Mouse (Mus musculus): ENCODE results near the gene 4930430F08Rik.
"Not testable (repeated sequence)": the region's sequence is repeated elsewhere in the genome, so short reads cannot be mapped to it uniquely, and the experiment has no call there.

4930430F08Rik gene

DNA sequence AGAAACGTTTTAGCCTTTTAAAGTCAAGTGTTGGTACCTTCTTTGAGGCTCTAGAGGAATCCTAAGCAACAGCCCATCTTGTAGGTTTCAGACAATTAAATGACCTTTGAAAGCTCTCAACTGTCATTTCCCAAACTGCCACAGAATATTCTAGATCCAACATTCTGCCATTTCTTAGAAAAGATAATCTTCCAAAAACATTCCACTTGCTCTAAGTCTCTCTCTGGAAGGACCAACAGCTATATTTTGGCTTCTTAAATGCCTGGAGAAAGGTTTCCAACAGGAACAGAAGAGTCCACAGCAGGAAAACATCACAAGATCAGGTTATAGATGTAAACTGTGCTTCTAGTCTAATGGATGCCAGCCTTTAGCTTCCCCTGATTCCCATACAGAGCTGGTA lies at the start of gene 4930430F08Rik, which contains the start of gene 1700017N19Rik:
Gene 4930430F08Rik, minus strand, starts transcription at position 101 of the 400 bp plus-strand sequence.
Gene 1700017N19Rik, plus strand, starts transcription at position 162 of the 400 bp plus-strand sequence.
- no peak for DNase-seq (ENCODE audit: low read depth, low spot score)

- peak; percentile 39 for DNase-seq (ENCODE audit: low read depth, low spot score)
These were observed 39.7 kb upstream of the 4930430F08Rik start for GRCm38 (mm10) chr10:100629762-100630438.

DNA sequence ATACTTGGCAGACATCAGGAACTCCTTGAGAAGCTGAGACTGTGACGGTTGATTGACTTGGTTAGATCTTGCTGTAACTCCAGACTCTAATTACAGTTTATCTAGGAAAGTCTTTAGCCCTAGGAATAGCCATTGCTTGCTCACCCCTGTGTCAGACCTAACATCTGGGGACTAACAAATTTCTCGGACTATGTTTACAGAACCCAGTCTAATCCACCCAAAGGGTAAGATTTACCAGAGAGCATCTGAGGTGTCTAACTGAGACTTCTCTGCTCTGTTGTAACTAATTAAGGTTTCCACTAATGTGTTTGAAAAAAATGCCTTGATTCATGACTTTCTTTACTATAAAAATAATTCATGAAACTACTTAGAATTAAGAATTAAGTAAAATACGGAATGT lies 32.3 kb upstream of the 4930430F08Rik start:
- no peak for DNase-seq (ENCODE audit: low read depth, low spot score)

DNA sequence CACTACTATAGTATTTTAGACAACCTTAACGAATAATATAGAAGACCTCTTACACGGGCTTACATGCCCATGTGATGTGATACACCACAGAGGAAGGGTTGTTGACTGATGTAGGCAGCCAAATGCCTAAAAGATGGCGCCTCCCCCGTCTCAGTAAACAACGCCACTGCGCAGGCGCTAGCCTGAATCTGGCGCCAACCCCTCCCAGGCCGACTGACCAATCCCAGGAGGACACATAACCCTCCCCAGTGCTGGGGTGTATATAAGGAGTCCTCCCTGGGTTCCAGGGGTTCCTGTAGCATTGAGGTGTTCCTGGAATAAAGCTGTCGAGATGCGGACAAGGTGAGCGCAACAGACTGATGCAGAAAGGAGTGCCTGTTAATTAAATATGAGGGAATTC lies 29.8 kb upstream of the 4930430F08Rik start:
- no peak for DNase-seq (ENCODE audit: low read depth, low spot score)

DNA sequence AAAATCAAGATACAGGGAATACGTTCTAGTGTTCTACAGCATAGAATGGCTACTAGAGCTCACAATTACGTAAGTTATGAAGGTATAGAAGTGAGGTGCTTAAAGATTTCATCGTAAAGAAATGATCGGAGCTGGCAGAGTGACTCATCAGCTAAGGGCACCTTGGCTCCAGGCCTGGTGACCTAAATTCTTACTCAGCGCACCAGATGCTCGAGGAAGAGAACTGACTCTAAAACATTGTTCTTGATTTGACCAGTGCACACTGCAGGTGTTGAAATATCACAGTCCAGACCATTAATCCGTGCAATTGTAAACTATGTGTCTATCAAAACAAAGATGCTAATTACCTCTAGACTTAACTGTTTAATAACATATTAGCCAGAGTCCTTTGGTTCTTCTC lies 29.3 kb upstream of the 4930430F08Rik start:
- no peak for DNase-seq (ENCODE audit: low read depth, low spot score)

DNA sequence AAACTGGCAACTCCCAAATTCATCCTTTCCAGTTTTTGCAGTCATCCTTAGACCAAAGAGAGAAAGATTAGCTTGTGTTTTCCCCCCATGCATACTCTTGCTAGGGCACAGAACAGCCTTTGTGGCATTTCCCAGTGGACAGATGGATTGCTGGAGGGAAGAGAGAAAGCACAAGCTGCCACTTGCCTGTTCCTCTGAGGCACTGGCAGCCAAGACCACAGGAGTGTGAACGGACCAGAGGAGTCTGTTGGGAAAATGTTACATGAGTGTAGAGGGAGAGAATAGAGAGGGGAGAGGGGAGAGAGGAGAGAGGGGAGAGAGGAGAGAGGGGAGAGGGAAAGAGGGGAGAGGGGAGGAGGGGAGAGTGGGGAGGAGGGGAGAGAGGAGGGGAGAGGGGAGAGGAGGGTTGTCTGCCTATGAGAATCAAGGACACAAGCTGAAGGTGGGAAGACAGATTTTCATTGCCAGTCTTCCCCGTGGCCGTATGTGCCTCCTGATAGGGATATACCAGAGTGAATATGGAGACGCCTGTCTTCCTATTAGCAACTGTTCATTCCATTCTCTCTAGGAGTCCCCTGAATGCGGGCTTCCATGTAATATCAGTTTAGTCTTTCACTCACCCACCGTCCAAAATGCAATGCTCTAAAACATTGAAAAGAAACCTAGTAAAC lies 27.1 kb upstream of the 4930430F08Rik start:
- no peak for DNase-seq (ENCODE audit: low read depth, low spot score)

DNA sequence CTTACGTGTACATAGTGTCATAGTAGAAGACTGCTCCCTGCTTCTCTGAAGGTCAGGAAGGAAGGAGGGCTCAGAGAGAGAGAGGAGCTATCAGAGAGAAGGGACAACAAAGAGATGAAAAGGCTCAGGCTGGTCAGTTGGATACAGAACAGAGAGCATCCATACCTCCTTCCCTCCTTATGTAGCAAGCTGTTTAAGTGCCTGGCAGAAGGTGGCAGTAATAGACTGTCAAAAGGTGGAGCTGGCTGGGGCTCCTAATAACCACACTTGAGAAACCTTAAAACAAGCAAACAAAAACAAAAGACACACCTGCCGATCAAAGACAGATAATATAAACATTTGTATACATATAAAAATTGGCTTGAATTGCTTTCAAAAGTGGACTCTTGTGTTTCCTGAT lies 14.0 kb upstream of the 4930430F08Rik start:
- no peak for DNase-seq (ENCODE audit: low read depth, low spot score)

DNA sequence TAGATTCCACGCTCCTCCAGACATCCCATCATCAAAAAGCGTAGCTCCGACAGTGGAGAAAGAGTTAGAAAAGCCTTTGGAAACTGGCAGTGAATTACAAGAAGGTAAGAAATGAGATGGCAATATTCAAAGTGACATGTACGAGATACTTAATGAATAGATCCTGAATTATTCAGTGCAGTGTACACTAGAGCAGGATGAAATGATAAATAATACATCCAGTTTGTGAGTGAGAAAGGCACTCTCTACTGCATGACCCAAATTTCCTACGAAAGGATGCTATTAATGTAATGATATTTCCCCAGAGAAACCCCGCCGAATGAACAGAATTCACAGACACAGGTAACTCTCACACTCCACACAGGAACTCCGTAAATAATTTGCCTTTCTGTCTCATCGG lies 13.3 kb upstream of the 4930430F08Rik start:
- no peak for DNase-seq (ENCODE audit: low read depth, low spot score)

DNA sequence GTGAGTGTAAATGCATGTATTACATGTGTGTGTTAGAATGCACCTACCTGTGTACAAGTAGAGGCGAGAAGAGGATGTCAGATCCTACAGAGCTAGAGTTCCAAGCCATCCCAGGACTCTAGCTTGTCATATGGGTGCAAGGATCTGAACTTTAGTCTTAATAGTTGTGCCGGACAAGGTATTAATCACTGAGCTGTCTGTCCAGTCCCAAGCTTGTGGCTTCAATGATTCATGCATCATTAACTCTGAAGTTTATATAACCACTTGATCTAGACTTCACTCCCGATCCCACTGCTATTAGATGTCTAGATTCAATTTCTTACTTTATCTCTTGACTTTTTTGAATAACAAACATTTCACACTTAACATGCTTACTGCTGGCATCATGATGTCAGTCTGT lies 8.1 kb upstream of the 4930430F08Rik start:
- no peak for DNase-seq (ENCODE audit: low read depth, low spot score)

GRCm38 (mm10) chr10:100588932-100589388 lies 1.3 kb downstream of the 4930430F08Rik start:
- peak; percentile 86 for DNase-seq (ENCODE audit: low read depth, low spot score)

DNA sequence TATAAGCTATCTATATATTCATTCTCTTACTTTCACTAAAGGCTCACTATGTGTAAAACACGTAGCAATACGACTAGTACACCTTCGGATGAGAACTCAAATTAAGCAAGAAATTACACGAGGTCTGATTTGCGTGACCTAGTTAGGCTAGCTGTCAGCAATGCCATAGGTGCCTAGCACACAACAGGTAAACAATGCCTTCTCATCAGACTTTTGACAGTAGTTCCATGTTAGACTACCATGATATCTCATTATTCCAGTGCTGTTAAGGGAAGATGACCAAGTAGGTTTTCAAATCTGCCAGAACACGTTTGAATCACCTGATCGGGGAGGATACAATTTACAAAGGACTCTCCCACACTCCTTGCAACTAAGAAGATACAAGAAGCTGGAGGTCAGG lies 1.7 kb downstream of the 4930430F08Rik start:
- no peak for DNase-seq (ENCODE audit: low read depth, low spot score)

GRCm38 (mm10) chr10:100584178-100584577 lies 6.0 kb downstream of the 4930430F08Rik start:
- no peak for DNase-seq (ENCODE audit: low read depth, low spot score)

- no peak for DNase-seq (ENCODE audit: low read depth, low spot score)
These were observed 14.9 kb downstream of the 4930430F08Rik start for GRCm38 (mm10) chr10:100575294-100575693.

DNA sequence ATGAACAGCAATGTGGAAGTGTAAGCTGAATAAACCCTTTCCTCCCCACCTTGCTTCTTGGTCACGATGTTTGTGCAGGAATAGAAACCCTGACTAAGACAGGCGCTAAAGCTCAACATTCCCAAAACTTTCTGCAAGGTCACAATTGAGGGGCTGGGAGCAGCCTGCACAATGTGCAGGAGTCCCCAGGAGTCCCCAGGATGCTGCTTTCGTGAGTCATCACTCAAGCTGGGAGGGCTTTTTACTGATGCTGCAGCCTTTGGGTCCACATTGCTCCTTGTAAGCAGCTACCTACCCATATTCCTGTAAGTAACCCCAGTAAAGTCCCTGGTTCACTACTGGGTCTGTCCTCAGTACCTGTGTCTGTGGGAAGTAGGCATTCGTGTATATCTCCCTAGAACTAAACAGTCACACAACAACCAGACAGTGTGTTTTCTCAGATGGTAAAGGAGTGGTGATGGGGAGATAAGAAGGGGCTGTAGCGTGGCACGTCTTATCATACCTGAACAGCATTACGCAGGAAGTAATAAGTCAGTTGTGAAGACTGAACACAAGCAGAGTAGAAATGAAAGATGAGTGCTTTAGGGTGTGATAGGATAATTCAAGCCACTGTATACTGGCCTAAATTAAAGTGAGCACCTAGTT lies 15.6 kb downstream of the 4930430F08Rik start:
- no peak for DNase-seq (ENCODE audit: low read depth, low spot score)

- DNase-seq (ENCODE audit: low read depth, low spot score): no peak
These were observed 18.5 kb downstream of the 4930430F08Rik start for GRCm38 (mm10) chr10:100571707-100572106.

DNA sequence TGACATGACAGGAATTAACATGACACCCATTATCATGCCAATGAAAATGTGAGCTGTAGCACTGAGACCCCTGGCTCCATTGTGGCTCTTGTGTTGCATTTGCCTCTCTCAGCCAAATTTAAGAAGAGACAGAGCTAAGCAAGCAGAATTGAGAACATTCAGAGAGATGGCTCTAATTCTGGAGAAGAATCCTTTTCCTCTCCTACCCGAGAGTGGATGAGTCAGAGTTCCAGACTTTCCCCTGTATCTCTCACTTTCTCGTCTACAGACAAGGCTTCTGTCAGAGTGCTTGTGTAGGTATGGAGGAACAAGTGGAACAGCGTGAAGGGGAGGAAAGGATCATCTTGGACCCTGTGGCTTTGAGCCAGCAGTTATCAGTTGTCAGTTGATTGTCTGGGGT lies 26.1 kb downstream of the 4930430F08Rik start:
- no peak for DNase-seq (ENCODE audit: low read depth, low spot score)

- DNase-seq (ENCODE audit: low read depth, low spot score): not testable (repeated sequence)
These were observed 29.9 kb downstream of the 4930430F08Rik start for GRCm38 (mm10) chr10:100560194-100560883.

DNA sequence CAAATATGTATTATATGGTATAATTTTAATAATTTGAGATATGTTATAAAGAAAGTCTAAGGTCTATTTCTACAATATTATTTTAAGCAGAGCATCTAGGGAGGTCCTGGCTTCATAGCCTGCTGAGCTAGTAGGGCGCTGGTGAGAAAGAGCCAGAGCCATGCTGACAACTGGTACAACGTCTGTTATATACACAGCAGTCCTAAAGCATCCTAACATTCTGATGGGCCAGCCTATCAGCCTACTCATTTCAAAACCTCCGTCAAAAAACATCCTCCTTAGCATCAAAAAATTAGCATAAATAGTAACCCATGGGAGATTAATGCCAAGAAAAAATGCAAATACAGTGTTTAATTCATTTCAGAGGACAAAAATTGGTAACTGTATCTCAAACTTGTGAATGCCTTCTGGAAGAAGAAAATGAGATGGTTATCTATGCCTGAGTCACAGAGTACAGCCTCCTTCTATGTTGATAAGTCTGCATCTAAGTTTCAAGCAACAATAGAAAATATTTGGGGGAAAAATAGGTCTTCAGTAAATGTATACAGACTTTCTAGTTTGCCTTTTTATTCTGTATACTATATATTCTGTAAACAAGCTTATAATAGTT lies 33.6 kb downstream of the 4930430F08Rik start:
- no peak for DNase-seq (ENCODE audit: low read depth, low spot score)

- DNase-seq (ENCODE audit: low read depth, low spot score): no peak
These were observed 65.5 kb downstream of the 4930430F08Rik start for GRCm38 (mm10) chr10:100524499-100525390.

DNA sequence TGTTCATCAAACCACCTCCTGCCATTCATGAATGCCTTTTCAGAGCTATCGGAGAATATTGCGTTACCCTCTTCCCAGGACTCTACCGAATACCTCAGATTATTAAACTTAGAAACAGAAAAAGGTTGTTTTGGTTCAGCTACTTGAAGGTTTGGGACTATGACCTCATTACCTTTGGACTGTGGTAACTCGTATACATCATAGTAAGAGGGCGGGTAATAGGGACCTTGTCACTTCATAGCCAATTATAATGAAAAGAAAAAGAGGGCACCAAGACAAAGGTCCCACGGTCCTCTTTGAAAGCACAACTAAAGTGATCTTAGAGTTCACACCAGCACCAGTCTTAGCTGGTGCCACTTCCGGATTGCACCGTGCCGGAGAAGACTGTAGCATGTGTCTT lies 67.9 kb downstream of the 4930430F08Rik start:
- no peak for DNase-seq (ENCODE audit: low read depth, low spot score)
